Mouse (Mus musculus) regulatory T cell (primary cell): ENCODE measurements around the gene Olfr782.
"Not testable (repeated sequence)": the region's sequence is repeated elsewhere in the genome, so short reads cannot be mapped to it uniquely, and the experiment has no call there.

ENCODE experiments used
- in situ Hi-C: fragments of 300-600 bp; cut with MboI, MseI; formaldehyde crosslinking; loops from one replicate; pipeline ENCODE4 v1.15.1; 2025; ENCODE audit warnings: high pct_unique_total_duplicates

Olfr782 gene

GRCm38 (mm10) chr10:129348550-129348949, at the start of gene Olfr782:
TSS of gene Olfr782 (plus strand) at chr10:129348850.
- in situ Hi-C loops = no loop called here

GRCm38 (mm10) chr10:129312973-129313372, 35.7 kb upstream of the Olfr782 start:
- in situ Hi-C loops = loop anchor here (5.0 kb wide), 1 partner anchor 39 kb away; no protein-coding TSS in a partner anchor

DNA sequence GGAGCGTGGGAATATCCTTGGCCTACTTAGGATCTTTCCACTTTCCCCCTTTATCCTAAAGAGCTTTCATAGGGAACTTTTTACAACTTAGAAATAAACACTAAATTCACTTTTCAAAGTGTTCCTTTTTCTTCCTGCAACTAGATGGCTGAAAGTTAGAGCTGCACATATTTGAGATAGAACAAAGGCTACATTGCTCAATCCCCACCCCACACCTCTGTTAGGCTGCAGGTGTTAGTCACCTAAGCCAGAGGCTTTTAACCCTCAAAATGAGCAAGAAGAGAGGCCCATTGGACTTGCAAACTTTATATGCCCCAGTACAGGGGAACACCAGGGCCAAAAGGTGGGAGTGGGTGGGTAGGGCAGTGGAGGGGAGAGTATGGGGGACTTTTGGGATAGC, 35.1 kb upstream of the Olfr782 start:
- in situ Hi-C loops = loop anchor here (5.0 kb wide), 1 partner anchor 39 kb away; no protein-coding TSS in a partner anchor

- in situ Hi-C loops = no loop called here
These were observed 30.8 kb upstream of the Olfr782 start, which contains the start of gene Olfr780 for GRCm38 (mm10) chr10:129317817-129318216. TSS of gene Olfr780 (plus strand) at chr10:129318117.

DNA sequence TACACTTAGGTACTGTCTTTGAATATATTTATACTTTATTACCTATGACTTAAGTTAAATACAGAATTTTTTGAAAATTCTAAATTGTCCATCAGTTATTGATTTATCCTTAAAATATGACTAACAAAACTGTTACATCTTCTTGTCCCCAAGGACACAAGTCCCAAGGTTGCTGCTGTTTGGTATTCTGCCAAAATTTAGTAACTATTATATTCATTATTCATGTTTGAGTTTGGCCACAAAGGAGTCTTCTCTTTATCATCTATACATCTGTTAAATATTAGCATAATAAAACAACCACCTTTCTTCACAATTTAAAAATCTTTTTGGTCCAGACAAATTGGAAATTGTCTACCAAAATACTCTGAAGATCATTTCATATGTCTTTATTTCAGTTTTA, 20.1 kb upstream of the Olfr782 start, which contains the start of gene Olfr781:
Gene Olfr781 (plus strand): TSS at position 301 of the 400 bp plus-strand sequence.
- in situ Hi-C loops = no loop called here

DNA sequence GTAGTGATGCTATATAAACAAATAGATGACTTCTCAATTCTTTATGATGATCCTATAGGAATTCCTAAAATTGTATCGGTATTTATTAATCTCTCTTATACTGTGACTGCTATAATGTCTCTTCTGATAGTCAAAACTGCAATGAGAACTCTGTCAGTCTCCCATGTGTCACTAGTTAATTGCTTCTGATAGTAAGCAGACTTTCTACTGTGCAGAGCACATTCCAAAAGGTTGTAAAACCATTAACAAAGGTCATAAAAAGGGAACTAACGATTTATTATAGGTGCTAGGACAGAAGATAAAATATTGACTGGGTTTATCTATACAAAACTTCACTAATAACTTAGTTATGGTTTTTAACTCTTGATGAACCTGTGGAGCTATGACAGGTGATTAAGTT, 3.8 kb downstream of the Olfr782 start:
- in situ Hi-C loops = loop anchor here (5.0 kb wide), 1 partner anchor 40 kb away; no protein-coding TSS in a partner anchor

- in situ Hi-C loops = not testable (repeated sequence)
These were observed 7.8 kb downstream of the Olfr782 start for GRCm38 (mm10) chr10:129356496-129356895.

- in situ Hi-C loops = no loop called here
These were observed 8.7 kb downstream of the Olfr782 start for GRCm38 (mm10) chr10:129357307-129357706.

DNA sequence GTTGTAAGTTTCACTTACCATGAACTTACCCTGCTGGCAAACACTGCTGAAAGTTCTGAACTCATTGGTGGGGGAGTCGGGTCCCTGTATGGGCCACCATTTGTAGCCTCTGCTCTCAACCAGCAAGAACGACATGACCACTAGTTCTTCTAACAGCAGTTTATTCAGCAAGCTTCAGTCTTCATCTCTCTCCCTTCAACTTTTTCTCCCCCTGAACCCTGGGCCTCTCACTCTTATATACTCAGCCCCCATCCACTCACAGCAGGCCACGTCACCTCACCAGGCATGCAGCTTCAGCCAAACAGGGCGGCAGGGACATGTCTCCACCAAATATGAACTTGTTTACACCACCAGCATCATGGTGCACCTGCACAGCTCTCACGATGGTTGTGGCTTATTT, 25.4 kb downstream of the Olfr782 start:
- in situ Hi-C loops = not testable (repeated sequence)

DNA sequence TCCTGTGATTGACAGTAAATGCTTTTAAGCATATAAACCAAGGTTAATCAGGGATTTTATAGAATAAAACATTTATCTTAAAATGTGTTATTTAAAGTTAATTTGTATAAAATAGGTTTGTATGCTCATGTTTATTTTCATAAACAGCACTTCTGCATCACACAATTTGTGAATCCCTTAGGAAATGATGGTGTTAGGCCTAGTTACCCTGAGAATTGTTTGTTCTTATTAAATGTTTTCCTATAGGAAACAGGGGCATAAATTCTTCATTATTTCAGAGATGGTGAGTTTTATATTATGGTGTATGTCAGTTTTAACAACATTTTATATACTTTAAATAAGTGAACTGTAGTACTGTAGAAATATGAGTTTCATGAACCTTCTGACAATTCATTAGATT, 35.1 kb downstream of the Olfr782 start, which contains the start of gene Olfr784:
Gene Olfr784 (plus strand): TSS at position 301 of the 400 bp plus-strand sequence.
- in situ Hi-C loops = no loop called here

GRCm38 (mm10) chr10:129400892-129401291, 52.2 kb downstream of the Olfr782 start:
- in situ Hi-C loops = no loop called here
